Mouse (Mus musculus) kidney, postnatal 14 days (tissue): ENCODE data around the gene Runx3.

ENCODE experiments used
- DNase-seq: peaks from one replicate; pipeline ENCODE4 v3.0.0; 2022; ENCODE audit warnings: mixed read lengths

Runx3 gene

DNA sequence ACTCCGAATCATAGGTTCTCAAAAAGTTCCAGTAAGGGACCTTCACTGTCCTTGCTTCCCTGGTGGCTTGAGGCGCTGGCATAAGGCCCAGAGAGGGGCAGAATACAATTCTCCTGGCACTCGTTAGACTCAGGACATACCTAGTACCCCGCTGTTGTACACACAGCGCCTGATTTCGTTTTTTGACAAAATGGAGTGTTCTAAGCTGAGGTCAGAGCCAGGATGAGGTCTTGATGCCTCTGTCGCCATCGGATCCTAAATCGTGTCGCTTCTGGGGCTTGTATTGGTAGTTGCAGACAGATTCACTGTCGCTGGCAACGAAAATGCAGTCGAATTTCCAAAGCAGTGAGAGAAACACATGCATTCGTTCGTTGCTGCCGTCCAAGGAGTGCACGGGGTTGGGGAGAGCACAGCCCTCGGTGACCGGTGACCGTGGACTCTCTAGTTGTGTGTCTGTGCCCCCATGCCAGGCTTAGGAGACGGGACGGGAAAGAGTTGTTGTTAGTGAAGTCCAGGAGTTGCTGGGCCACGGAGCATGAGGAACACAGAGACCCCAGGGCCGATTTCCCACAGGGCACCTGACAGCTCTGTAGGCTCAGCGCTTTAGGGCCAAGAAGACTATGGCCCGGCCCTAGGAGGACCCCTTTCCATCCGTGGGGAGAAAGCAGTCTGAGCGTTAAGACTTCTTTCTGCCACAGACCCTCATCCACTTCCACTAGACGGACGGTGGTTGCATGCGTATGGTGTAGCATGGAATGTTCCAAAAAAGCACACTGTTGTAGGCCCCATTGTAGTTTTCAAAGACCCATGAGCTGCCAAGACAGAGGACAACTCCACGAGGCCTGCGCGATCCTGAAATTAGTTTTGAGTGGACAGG, 30.9 kb downstream of the Runx3 start:
- peak; percentile 26 for DNase-seq

- peak; percentile 29 for DNase-seq
Observed at GRCm38 (mm10) chr4:135151988-135152594, 31.6 kb downstream of the Runx3 start.

- peak; percentile 33 for DNase-seq
Observed at GRCm38 (mm10) chr4:135152834-135153259, 32.4 kb downstream of the Runx3 start.

DNA sequence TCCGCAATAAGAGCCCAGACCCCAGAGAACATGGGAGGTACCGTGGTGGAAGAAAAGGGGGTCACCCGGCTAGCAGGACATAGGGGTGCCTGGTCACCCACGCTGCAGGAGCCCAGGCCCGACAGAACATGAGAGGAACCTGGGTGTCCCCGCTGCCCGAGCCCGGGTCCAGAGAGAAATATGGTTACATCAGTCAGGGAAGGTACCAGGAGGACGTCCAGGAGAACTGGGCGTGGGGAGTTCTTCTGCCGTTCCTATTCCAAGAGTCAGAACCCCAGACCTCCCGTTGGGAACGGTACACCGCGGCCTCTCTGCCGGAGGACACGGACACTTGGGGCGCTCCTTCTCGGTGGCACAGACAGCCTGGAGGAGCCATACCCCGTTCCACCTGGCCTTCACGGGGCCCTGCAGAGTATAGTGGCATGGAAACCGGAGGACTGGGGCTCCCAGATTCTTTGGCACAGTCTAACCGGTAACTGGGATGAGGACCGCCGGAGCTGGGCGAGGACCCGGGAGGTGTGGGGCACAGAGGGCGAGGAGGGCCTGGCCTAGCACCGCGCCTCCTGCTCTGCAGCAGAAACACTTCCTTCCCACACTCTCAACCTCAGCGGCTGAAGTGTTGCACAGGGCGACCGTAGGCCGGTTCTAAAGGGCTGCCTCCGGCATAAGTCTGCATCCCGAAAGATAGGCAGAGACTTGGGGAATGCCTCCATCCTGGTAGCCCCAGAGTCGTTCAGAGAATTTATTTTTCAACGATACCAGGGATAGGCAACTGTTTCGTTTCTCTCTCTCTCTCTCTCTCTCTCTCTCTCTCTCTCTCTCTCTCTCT, 33.0 kb downstream of the Runx3 start:
- DNase-seq = peak; percentile 27

- DNase-seq = no peak
Observed at GRCm38 (mm10) chr4:135154089-135154949, 33.9 kb downstream of the Runx3 start.

- DNase-seq = no peak
Observed at GRCm38 (mm10) chr4:135155106-135155800, 34.8 kb downstream of the Runx3 start.

DNA sequence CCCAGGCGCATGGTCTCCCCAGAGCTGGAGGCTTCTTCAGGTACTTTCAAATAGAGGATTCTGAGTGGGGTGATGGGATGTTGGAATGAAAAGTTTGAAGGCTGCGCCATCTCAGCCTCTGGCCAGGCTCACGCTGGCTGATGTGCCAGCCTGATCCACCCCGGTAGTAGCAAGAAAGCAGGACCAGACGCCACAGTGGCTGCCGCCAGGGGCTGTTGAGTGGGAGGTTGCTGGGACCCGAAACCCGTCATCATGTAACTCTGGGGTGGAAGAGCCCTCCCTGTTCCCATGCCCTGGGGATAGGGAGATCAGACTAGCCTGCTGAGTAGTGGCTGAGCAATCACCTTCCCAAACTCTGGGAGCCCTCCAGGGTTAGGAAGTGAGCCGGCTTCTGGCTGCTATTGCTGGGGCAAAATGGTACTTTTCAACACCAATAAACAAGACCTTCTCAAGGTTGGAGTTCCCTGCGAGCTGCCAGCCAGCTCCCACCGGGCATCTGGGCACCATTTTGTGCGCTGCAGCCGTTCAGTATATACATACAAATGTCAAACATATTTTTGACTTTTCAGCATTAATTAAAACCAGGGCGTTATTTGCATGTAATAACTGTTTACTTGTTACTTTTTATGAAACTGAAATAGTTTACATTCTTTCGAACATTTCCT, 35.5 kb downstream of the Runx3 start:
- no peak for DNase-seq

GRCm38 (mm10) chr4:135156531-135156930, 36.1 kb downstream of the Runx3 start:
- DNase-seq = no peak

GRCm38 (mm10) chr4:135157329-135157728, 36.9 kb downstream of the Runx3 start:
- DNase-seq = no peak

GRCm38 (mm10) chr4:135158724-135159409, 38.4 kb downstream of the Runx3 start:
- no peak for DNase-seq

- DNase-seq = no peak
Observed at GRCm38 (mm10) chr4:135159663-135160062, 39.2 kb downstream of the Runx3 start.

GRCm38 (mm10) chr4:135160168-135160567, 39.7 kb downstream of the Runx3 start:
- DNase-seq = no peak

DNA sequence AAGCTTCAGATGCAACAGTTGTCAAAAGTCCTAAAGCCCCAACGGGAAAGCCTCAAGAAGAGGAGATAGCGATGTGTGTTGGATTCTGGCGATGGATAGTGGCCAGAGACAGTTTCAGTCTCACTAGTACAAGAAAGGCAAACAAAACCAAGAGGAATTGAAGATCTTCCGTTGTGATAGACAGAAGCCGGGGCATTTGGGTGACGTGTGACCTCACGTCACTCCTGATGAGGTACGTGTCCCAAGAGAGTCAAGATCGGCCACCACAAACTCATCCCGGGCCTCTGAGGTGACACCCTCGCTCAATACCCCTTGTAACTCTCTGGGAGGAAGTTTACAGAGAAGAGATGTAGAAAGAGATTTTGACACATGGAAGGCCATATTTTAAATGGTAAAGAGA, 41.0 kb downstream of the Runx3 start:
- no peak for DNase-seq

DNA sequence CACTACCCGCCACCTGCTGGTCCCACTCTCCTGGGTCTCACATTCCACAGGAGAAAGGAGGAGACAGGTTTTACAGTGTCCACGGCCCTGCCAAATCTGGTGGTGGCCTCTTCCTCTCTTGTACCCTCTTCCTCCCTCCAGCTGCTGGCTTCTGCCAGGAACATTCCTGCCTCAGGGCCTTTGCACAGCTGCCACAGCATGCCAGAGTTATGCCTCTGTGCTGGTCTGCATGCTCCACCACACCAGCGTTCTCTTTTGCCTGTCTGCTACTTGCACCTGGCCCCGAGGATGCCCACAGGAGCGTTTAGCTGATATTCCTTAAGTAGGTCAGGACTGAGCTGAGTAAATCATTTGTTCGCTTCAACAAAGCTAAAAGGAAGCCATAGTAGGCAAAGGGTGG, 45.3 kb downstream of the Runx3 start:
- DNase-seq = no peak

- DNase-seq = no peak
Observed at GRCm38 (mm10) chr4:135166413-135167225, 46.2 kb downstream of the Runx3 start.

- no peak for DNase-seq
Observed at GRCm38 (mm10) chr4:135167816-135168527, 47.5 kb downstream of the Runx3 start.

GRCm38 (mm10) chr4:135169096-135169495, 48.6 kb downstream of the Runx3 start:
- DNase-seq = no peak

DNA sequence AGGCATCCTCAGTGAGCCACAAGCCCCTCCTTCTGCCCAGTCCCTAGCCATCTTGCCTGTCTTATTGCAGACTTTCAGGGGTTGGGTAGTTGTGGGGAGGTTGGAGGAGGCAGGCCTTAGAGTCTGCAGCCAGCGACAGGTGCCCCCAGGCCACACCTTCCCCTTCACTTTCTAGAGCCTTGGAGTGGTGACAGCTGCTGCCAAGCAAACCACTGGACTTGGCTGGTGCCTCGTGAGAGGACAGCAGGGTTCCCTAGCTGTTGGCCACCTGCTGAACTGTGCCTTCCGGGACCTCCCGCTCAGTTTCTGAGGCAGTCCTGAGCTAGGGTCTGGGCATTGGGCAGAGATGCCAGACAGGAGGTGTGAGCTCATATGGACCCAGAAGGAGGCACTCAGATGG, 49.0 kb downstream of the Runx3 start:
- no peak for DNase-seq

GRCm38 (mm10) chr4:135171304-135171875, 50.9 kb downstream of the Runx3 start:
- DNase-seq = no peak
